Mouse (Mus musculus): ENCODE measurements around the gene Map2k6.

Map2k6 gene

GRCm38 (mm10) chr11:110453445-110454154 is 54.7 kb downstream of the Map2k6 start:
- no peak for DNase-seq (ENCODE audit: low spot score)

GRCm38 (mm10) chr11:110457441-110457912 is 58.6 kb downstream of the Map2k6 start:
- no peak for DNase-seq (ENCODE audit: low spot score)

- no peak for DNase-seq (ENCODE audit: low spot score)
Observed at GRCm38 (mm10) chr11:110460480-110460879, 61.6 kb downstream of the Map2k6 start.

GRCm38 (mm10) chr11:110461560-110462331 is 62.8 kb downstream of the Map2k6 start:
- DNase-seq (ENCODE audit: low spot score), result no peak

- DNase-seq (ENCODE audit: low spot score), result no peak
Observed at GRCm38 (mm10) chr11:110462975-110463578, 64.2 kb downstream of the Map2k6 start.

- DNase-seq (ENCODE audit: low spot score), result no peak
Observed at GRCm38 (mm10) chr11:110463801-110464200, 64.9 kb downstream of the Map2k6 start.

- DNase-seq (ENCODE audit: low spot score), result no peak
Observed at GRCm38 (mm10) chr11:110469054-110469453, 70.1 kb downstream of the Map2k6 start.

- DNase-seq (ENCODE audit: low spot score), result no peak
Observed at GRCm38 (mm10) chr11:110470561-110471273, 71.8 kb downstream of the Map2k6 start.

GRCm38 (mm10) chr11:110471362-110471761 is 72.4 kb downstream of the Map2k6 start:
- DNase-seq (ENCODE audit: low spot score), result no peak

GRCm38 (mm10) chr11:110472078-110472477 is 73.2 kb downstream of the Map2k6 start:
- DNase-seq (ENCODE audit: low spot score), result no peak

GRCm38 (mm10) chr11:110473495-110473894 is 74.6 kb downstream of the Map2k6 start:
- DNase-seq (ENCODE audit: low spot score), result no peak

GRCm38 (mm10) chr11:110476361-110477151 is 77.6 kb downstream of the Map2k6 start:
- no peak for DNase-seq (ENCODE audit: low spot score)

- no peak for DNase-seq (ENCODE audit: low spot score)
Observed at GRCm38 (mm10) chr11:110477961-110478869, 79.3 kb downstream of the Map2k6 start.

- DNase-seq (ENCODE audit: low spot score), result no peak
Observed at GRCm38 (mm10) chr11:110478978-110479384, 80.1 kb downstream of the Map2k6 start.

- DNase-seq (ENCODE audit: low spot score), result peak; percentile 16
Observed at GRCm38 (mm10) chr11:110481406-110481805, 82.5 kb downstream of the Map2k6 start.

- no peak for DNase-seq (ENCODE audit: low spot score)
Observed at GRCm38 (mm10) chr11:110482176-110482575, 83.3 kb downstream of the Map2k6 start.

- no peak for DNase-seq (ENCODE audit: low spot score)
Observed at GRCm38 (mm10) chr11:110482649-110483048, 83.7 kb downstream of the Map2k6 start.

- DNase-seq (ENCODE audit: low spot score), result no peak
Observed at GRCm38 (mm10) chr11:110483165-110483564, 84.2 kb downstream of the Map2k6 start.

GRCm38 (mm10) chr11:110484426-110484825 is 85.5 kb downstream of the Map2k6 start:
- DNase-seq (ENCODE audit: low spot score), result no peak

GRCm38 (mm10) chr11:110485081-110485480 is 86.2 kb downstream of the Map2k6 start:
- no peak for DNase-seq (ENCODE audit: low spot score)
